In genomic region chr3:79887161-79887855, GRCm38 (mm10) we compare ENCODE assay signal across 10 mouse cellular contexts. TPM values are rescaled to one million over a fixed set of nuclear protein-coding genes. Genes with fewer than 3 reads are reported as not detected.
DNase-seq lines count a peak whose midpoint lies in the region; ATAC-seq lines count a peak whose summit lies in the region.
"Had no signal": no experiment of that assay in that cellular context is flagged by ENCODE, and none has a peak within 500 bp of the region (broad histone marks: within the 10 kb centered on the region; RNA-seq: fewer than 3 reads in every experiment).

No protein-coding gene starts in this region.

- no peaks in the 10 kb centered on the region for H3K9me3 ChIP-seq in heart, embryonic 10.5 days
- no peaks in the 10 kb centered on the region for H3K9me3 ChIP-seq in midbrain, embryonic 13.5 days
- no peaks in the 10 kb centered on the region for H3K9me3 ChIP-seq in midbrain, embryonic 11.5 days (ENCODE audit: control insufficient read depth, low read length)
- no peaks in the 10 kb centered on the region for H3K9me3 ChIP-seq in hindbrain, embryonic 16.5 days (ENCODE audit: control insufficient read depth, low read length)
- H3K9me3 ChIP-seq in stomach, embryonic 14.5 days (ENCODE audit: control insufficient read depth, low read depth, low read length): no peaks in the 10 kb centered on the region
- H3K9me3 ChIP-seq: liver, embryonic 15.5 days had no signal

- 66% methylated on average over 8 of the region's 8 CpGs for WGBS in heart, embryonic 10.5 days
- WGBS in midbrain, embryonic 13.5 days: 67% methylated on average over 8 of the region's 8 CpGs
- WGBS in midbrain, embryonic 11.5 days: 79% methylated on average over 8 of the region's 8 CpGs
- 48% methylated on average over 8 of the region's 8 CpGs for WGBS in hindbrain, embryonic 16.5 days
- 38% methylated on average over 8 of the region's 8 CpGs for WGBS in stomach, embryonic 14.5 days

- peaks cover 14% of the 10 kb centered on the region; the same call in 1 of the 2 replicates for H3K36me3 ChIP-seq in heart, embryonic 10.5 days
- no peaks in the 10 kb centered on the region for H3K36me3 ChIP-seq in midbrain, embryonic 13.5 days
- H3K36me3 ChIP-seq in midbrain, embryonic 11.5 days (ENCODE audit: control insufficient read depth, insufficient read depth, low read length): no peaks in the 10 kb centered on the region
- no peaks in the 10 kb centered on the region for H3K36me3 ChIP-seq in hindbrain, embryonic 16.5 days (ENCODE audit: control insufficient read depth, insufficient read depth, low read length)
- no peaks in the 10 kb centered on the region for H3K36me3 ChIP-seq in stomach, embryonic 14.5 days (ENCODE audit: control insufficient read depth, insufficient read depth, low read length)
- H3K36me3 ChIP-seq: liver, embryonic 15.5 days had no signal

- intact Hi-C loops in heart, postnatal 25 days (cut with DNase I): loop anchor here (2.0 to 5.0 kb wide), 4 partner anchors 40 to 120 kb away; no protein-coding TSS in a partner anchor

- no peak overlapping the region for H3K9ac ChIP-seq in midbrain, embryonic 13.5 days (replicated peaks)
- H3K9ac ChIP-seq in midbrain, embryonic 11.5 days (ENCODE audit: low read length): no peak overlapping the region
- H3K9ac ChIP-seq in hindbrain, embryonic 16.5 days (ENCODE audit: low read depth, low read length): no peak overlapping the region
- H3K9ac ChIP-seq in stomach, embryonic 14.5 days (replicated peaks; ENCODE audit: low read depth, low read length): 0 out of 2 replicates have a peak overlapping the region, but pooled peaks have one; percentile 6
- H3K9ac ChIP-seq: liver, embryonic 15.5 days had no signal

- H3K27me3 ChIP-seq in heart, embryonic 10.5 days (ENCODE audit: insufficient read depth, poor library complexity, severe bottlenecking): no peaks in the 10 kb centered on the region
- no peaks in the 10 kb centered on the region for H3K27me3 ChIP-seq in midbrain, embryonic 13.5 days
- no peaks in the 10 kb centered on the region for H3K27me3 ChIP-seq in midbrain, embryonic 11.5 days (ENCODE audit: control insufficient read depth, insufficient read depth, low read length)
- H3K27me3 ChIP-seq in hindbrain, embryonic 16.5 days (replicated peaks; ENCODE audit: control insufficient read depth, insufficient read depth, low read length): peaks cover 4% of the 10 kb centered on the region; the same call in 1 of the 2 replicates
- no peaks in the 10 kb centered on the region for H3K27me3 ChIP-seq in stomach, embryonic 14.5 days (ENCODE audit: control insufficient read depth, insufficient read depth, low read length)

- H3K4me1 ChIP-seq in heart, embryonic 10.5 days: peaks cover 27% of the 10 kb centered on the region
- H3K4me1 ChIP-seq in midbrain, embryonic 13.5 days (replicated peaks): peaks cover 5% of the 10 kb centered on the region; the same call in 1 of the 2 replicates
- H3K4me1 ChIP-seq in midbrain, embryonic 11.5 days (ENCODE audit: control insufficient read depth, insufficient read depth, low read length): no peaks in the 10 kb centered on the region
- H3K4me1 ChIP-seq in hindbrain, embryonic 16.5 days (ENCODE audit: control insufficient read depth, insufficient read depth, low read depth, low read length): no peaks in the 10 kb centered on the region; the same call in 1 of the 2 replicates
- H3K4me1 ChIP-seq in stomach, embryonic 14.5 days (ENCODE audit: control insufficient read depth, insufficient read depth, low read length): peaks cover 13% of the 10 kb centered on the region

- peak overlapping the region; percentile 93 for H3K27ac ChIP-seq in heart, embryonic 10.5 days
- H3K27ac ChIP-seq in midbrain, embryonic 13.5 days: 0 out of 2 replicates have a peak overlapping the region, but pooled peaks have one; percentile 32
- H3K27ac ChIP-seq in midbrain, embryonic 11.5 days (ENCODE audit: low read depth, low read length): no peak overlapping the region
- no peak overlapping the region for H3K27ac ChIP-seq in hindbrain, embryonic 16.5 days (ENCODE audit: low read depth, low read length)
- H3K27ac ChIP-seq in stomach, embryonic 14.5 days (ENCODE audit: low read length): no peak overlapping the region
- H3K27ac ChIP-seq: liver, embryonic 15.5 days had no signal

- no peak overlapping the region for H3K4me2 ChIP-seq in midbrain, embryonic 13.5 days (replicated peaks)
- H3K4me2 ChIP-seq in midbrain, embryonic 11.5 days: no peak overlapping the region
- H3K4me2 ChIP-seq in hindbrain, embryonic 16.5 days (ENCODE audit: low read length): peak overlapping the region; percentile 20; the same call in 1 of the 2 replicates
- peak overlapping the region; percentile 62 for H3K4me2 ChIP-seq in stomach, embryonic 14.5 days (replicated peaks; ENCODE audit: low read depth, low read length)

- ATAC-seq in midbrain, embryonic 13.5 days: peak; percentile 58; the same call in 1 of the 2 replicates
- no peak for ATAC-seq in midbrain, embryonic 11.5 days (ENCODE audit: low FRiP score)
- peak; percentile 75 for ATAC-seq in hindbrain, embryonic 16.5 days
- ATAC-seq in stomach, embryonic 14.5 days (ENCODE audit: insufficient number of reproducible peaks, insufficient read depth, low FRiP score, low read depth): no peak
- ATAC-seq: CD4-positive, CD25-positive, alpha-beta regulatory T cell, adult 4 months had no signal

- peak overlapping the region; percentile 58 for H3K4me3 ChIP-seq in heart, embryonic 10.5 days
- no peak overlapping the region for H3K4me3 ChIP-seq in midbrain, embryonic 13.5 days (replicated peaks)
- no peak overlapping the region for H3K4me3 ChIP-seq in midbrain, embryonic 11.5 days (ENCODE audit: low read depth, low read length)
- no peak overlapping the region for H3K4me3 ChIP-seq in hindbrain, embryonic 16.5 days (ENCODE audit: low read length)
- H3K4me3 ChIP-seq in stomach, embryonic 14.5 days (ENCODE audit: low read depth, low read length): peak overlapping the region; percentile 34; the same call in 1 of the 2 replicates
- H3K4me3 ChIP-seq: liver, embryonic 15.5 days had no signal

- DNase-seq in heart, embryonic 10.5 days (ENCODE audit: low spot score): no peak
- no peak for DNase-seq in heart, postnatal 25 days (ENCODE audit: low spot score)
- no peak for DNase-seq in midbrain, embryonic 11.5 days (ENCODE audit: low spot score, missing footprints)
- no peak for DNase-seq in urinary bladder, postnatal 36 days (ENCODE audit: low spot score in 2 of 2)
- no peak for DNase-seq in embryo, embryonic 11 days

RNA-seq across cellular contexts. Expression of gene Fam198b, which starts 3.0 kb away (rescaled TPM):
- polyA plus RNA-seq in heart, embryonic 10.5 days (2016; fragmentation: Nextera tagmentation; extraction: Ambion mirVana): 30.6 and 44.7 TPM in 2 replicates
- 10 to 100 TPM; 23.8 to 27.7 TPM for total RNA-seq in heart, postnatal 25 days (2021)
- polyA plus RNA-seq in midbrain, embryonic 13.5 days (2015; fragmentation: Nextera tagmentation; extraction: Ambion mirVana): 0.89 and 1.9 TPM in 2 replicates
- polyA plus RNA-seq in midbrain, embryonic 11.5 days (2014; fragmentation: Nextera tagmentation; extraction: Ambion mirVana): 0.73 and 0.77 TPM in 2 replicates
- 2.7 and 4.4 TPM in 2 replicates for polyA plus RNA-seq in hindbrain, embryonic 16.5 days (2015; fragmentation: Nextera tagmentation; extraction: Ambion mirVana)
- 14.7 and 15.3 TPM in 2 replicates for polyA plus RNA-seq in stomach, embryonic 14.5 days (2014; fragmentation: Nextera tagmentation; extraction: Ambion mirVana)
- polyA plus RNA-seq: CD4-positive, CD25-positive, alpha-beta regulatory T cell, adult 4 months had no signal

RNA-seq across cellular contexts. Expression of gene Tmem144, which starts 34.7 kb away (rescaled TPM):
- 7.9 and 11.4 TPM in 2 replicates for polyA plus RNA-seq in heart, embryonic 10.5 days (2016; fragmentation: Nextera tagmentation; extraction: Ambion mirVana)
- 1 to 10 TPM; 8.1 to 9.1 TPM for total RNA-seq in heart, postnatal 25 days (2021)
- polyA plus RNA-seq in midbrain, embryonic 13.5 days (2015; fragmentation: Nextera tagmentation; extraction: Ambion mirVana): 1.3 TPM in 2 replicates
- 2.0 and 3.4 TPM in 2 replicates for polyA plus RNA-seq in midbrain, embryonic 11.5 days (2014; fragmentation: Nextera tagmentation; extraction: Ambion mirVana)
- polyA plus RNA-seq in hindbrain, embryonic 16.5 days (2015; fragmentation: Nextera tagmentation; extraction: Ambion mirVana): 2.2 and 2.3 TPM in 2 replicates
- 2.5 and 3.8 TPM in 2 replicates for polyA plus RNA-seq in stomach, embryonic 14.5 days (2014; fragmentation: Nextera tagmentation; extraction: Ambion mirVana)
- polyA plus RNA-seq: CD4-positive, CD25-positive, alpha-beta regulatory T cell, adult 4 months had no signal

Comparison
In these comparisons a context has a peak if more than half of its experiments do, and no peak if none do; other contexts are left out.
1. H3K27ac ChIP-seq: peak in heart, embryonic 10.5 days (single experiment) and midbrain, embryonic 13.5 days (single experiment); none in midbrain, embryonic 11.5 days (single experiment), hindbrain, embryonic 16.5 days (single experiment) and stomach, embryonic 14.5 days (single experiment).
2. ATAC-seq: peak in midbrain, embryonic 13.5 days (single experiment) and hindbrain, embryonic 16.5 days (single experiment); none in midbrain, embryonic 11.5 days (single experiment) and stomach, embryonic 14.5 days (single experiment).
3. H3K4me3 ChIP-seq: peak in heart, embryonic 10.5 days (single experiment) and stomach, embryonic 14.5 days (single experiment); none in midbrain, embryonic 13.5 days (single experiment), midbrain, embryonic 11.5 days (single experiment) and hindbrain, embryonic 16.5 days (single experiment).
4. H3K4me2 ChIP-seq: peak in hindbrain, embryonic 16.5 days (single experiment) and stomach, embryonic 14.5 days (single experiment); none in midbrain, embryonic 13.5 days (single experiment) and midbrain, embryonic 11.5 days (single experiment).